Mouse (Mus musculus): ENCODE measurements around the gene Pacs1.
"Not testable (repeated sequence)": the region's sequence is repeated elsewhere in the genome, so short reads cannot be mapped to it uniquely, and the experiment has no call there.

Gene Pacs1

GRCm38 (mm10) chr19:5097521-5098362 is 175.2 kb downstream of the Pacs1 start:
- no peak for DNase-seq (ENCODE audit: low spot score)

- DNase-seq (ENCODE audit: low spot score): no peak
These were observed 176.9 kb downstream of the Pacs1 start for GRCm38 (mm10) chr19:5095887-5096474.

GRCm38 (mm10) chr19:5094746-5095417 is 178.0 kb downstream of the Pacs1 start:
- DNase-seq (ENCODE audit: low spot score): no peak

- DNase-seq (ENCODE audit: low spot score): peak; percentile 80
These were observed 178.7 kb downstream of the Pacs1 start for GRCm38 (mm10) chr19:5094243-5094632.

GRCm38 (mm10) chr19:5093481-5094242 is 179.3 kb downstream of the Pacs1 start:
- DNase-seq (ENCODE audit: low spot score): no peak

- no peak for DNase-seq (ENCODE audit: low spot score)
These were observed 180.8 kb downstream of the Pacs1 start for GRCm38 (mm10) chr19:5092083-5092482.

- DNase-seq (ENCODE audit: low spot score): no peak
These were observed 183.6 kb downstream of the Pacs1 start for GRCm38 (mm10) chr19:5089324-5089723.

- peak; percentile 100 for DNase-seq (ENCODE audit: low spot score)
These were observed 184.8 kb downstream of the Pacs1 start, which contains the start of gene Yif1a for GRCm38 (mm10) chr19:5087884-5088728. TSS of gene Yif1a (plus strand) at chr19:5088538.

- not testable (repeated sequence) for DNase-seq (ENCODE audit: low spot score)
These were observed 186.4 kb downstream of the Pacs1 start for GRCm38 (mm10) chr19:5086533-5086932.

- DNase-seq (ENCODE audit: low spot score): no peak
These were observed 187.6 kb downstream of the Pacs1 start, which contains the start of gene Tmem151a for GRCm38 (mm10) chr19:5085145-5085863. TSS of gene Tmem151a (minus strand) at chr19:5085531.

GRCm38 (mm10) chr19:5084834-5085144 is 188.1 kb downstream of the Pacs1 start:
- DNase-seq (ENCODE audit: low spot score): no peak

GRCm38 (mm10) chr19:5083961-5084833 is 188.7 kb downstream of the Pacs1 start:
- no peak for DNase-seq (ENCODE audit: low spot score)
